Mouse (Mus musculus): ENCODE measurements around the gene Atpaf2.
"Not testable (repeated sequence)": the region's sequence is repeated elsewhere in the genome, so short reads cannot be mapped to it uniquely, and the experiment has no call there.

Gene Atpaf2

GRCm38 (mm10) chr11:60417717-60418472 is at the start of gene Atpaf2:
Atpaf2 (minus strand) TSS chr11:60418457.
- DNase-seq (ENCODE audit: inconsistent age in 2 of 2, low spot score in 1 of 2), result peak; percentile 60 to 80

GRCm38 (mm10) chr11:60465943-60466380 is 47.7 kb upstream of the Atpaf2 start:
- peak; percentile 22 to 76 for DNase-seq (ENCODE audit: inconsistent age in 2 of 2, low spot score in 1 of 2)

GRCm38 (mm10) chr11:60457973-60458372 is 39.7 kb upstream of the Atpaf2 start:
- no peak for DNase-seq (ENCODE audit: inconsistent age in 2 of 2, low spot score in 1 of 2)

GRCm38 (mm10) chr11:60454745-60455087 is 36.5 kb upstream of the Atpaf2 start:
- no peak for DNase-seq (ENCODE audit: inconsistent age in 2 of 2, low spot score in 1 of 2)

- peak; percentile 88 to 96 for DNase-seq (ENCODE audit: inconsistent age in 2 of 2, low spot score in 1 of 2)
These were observed 36.0 kb upstream of the Atpaf2 start, which contains the start of gene Drg2 for GRCm38 (mm10) chr11:60454080-60454744. Drg2 (plus strand) TSS chr11:60454591.

GRCm38 (mm10) chr11:60444007-60444406 is 25.8 kb upstream of the Atpaf2 start:
- DNase-seq (ENCODE audit: inconsistent age in 2 of 2, low spot score in 1 of 2), result no peak

- no peak for DNase-seq (ENCODE audit: inconsistent age in 2 of 2, low spot score in 1 of 2)
These were observed 24.6 kb upstream of the Atpaf2 start for GRCm38 (mm10) chr11:60442896-60443295.

- no peak for DNase-seq (ENCODE audit: inconsistent age in 2 of 2, low spot score in 1 of 2)
These were observed 21.9 kb upstream of the Atpaf2 start for GRCm38 (mm10) chr11:60440176-60440575.

GRCm38 (mm10) chr11:60439621-60440020 is 21.4 kb upstream of the Atpaf2 start:
- not testable (repeated sequence) for DNase-seq (ENCODE audit: inconsistent age in 2 of 2, low spot score in 1 of 2)

- DNase-seq (ENCODE audit: inconsistent age in 2 of 2, low spot score in 1 of 2), result peak; percentile 73 to 76
These were observed 18.4 kb upstream of the Atpaf2 start for GRCm38 (mm10) chr11:60436618-60437017.

GRCm38 (mm10) chr11:60435133-60435532 is 16.9 kb upstream of the Atpaf2 start:
- DNase-seq (ENCODE audit: inconsistent age in 2 of 2, low spot score in 1 of 2), result no peak

- DNase-seq (ENCODE audit: inconsistent age in 2 of 2, low spot score in 1 of 2), result no peak
These were observed 15.2 kb upstream of the Atpaf2 start for GRCm38 (mm10) chr11:60433501-60433900.

GRCm38 (mm10) chr11:60427628-60428027 is 9.4 kb upstream of the Atpaf2 start:
- DNase-seq (ENCODE audit: inconsistent age in 2 of 2, low spot score in 1 of 2), result no peak

GRCm38 (mm10) chr11:60426417-60426816 is 8.2 kb upstream of the Atpaf2 start:
- DNase-seq (ENCODE audit: inconsistent age in 2 of 2, low spot score in 1 of 2), result no peak

GRCm38 (mm10) chr11:60423006-60423405 is 4.7 kb upstream of the Atpaf2 start:
- DNase-seq (ENCODE audit: inconsistent age in 2 of 2, low spot score in 1 of 2), result no peak

GRCm38 (mm10) chr11:60422046-60422668 is 3.9 kb upstream of the Atpaf2 start:
- peak in 1 of 2 experiments; percentile 25 for DNase-seq (ENCODE audit: inconsistent age in 2 of 2, low spot score in 1 of 2)

- no peak for DNase-seq (ENCODE audit: inconsistent age in 2 of 2, low spot score in 1 of 2)
These were observed 181 bp upstream of the Atpaf2 start for GRCm38 (mm10) chr11:60418473-60418803.

- DNase-seq (ENCODE audit: inconsistent age in 2 of 2, low spot score in 1 of 2), result peak; percentile 99 to 100
These were observed 1.1 kb downstream of the Atpaf2 start, which contains the start of gene Gid4 for GRCm38 (mm10) chr11:60416963-60417716. Gid4 (plus strand) TSS chr11:60417145.

- no peak for DNase-seq (ENCODE audit: inconsistent age in 2 of 2, low spot score in 1 of 2)
These were observed 1.7 kb downstream of the Atpaf2 start for GRCm38 (mm10) chr11:60416590-60416962.

- no peak for DNase-seq (ENCODE audit: inconsistent age in 2 of 2, low spot score in 1 of 2)
These were observed 5.3 kb downstream of the Atpaf2 start for GRCm38 (mm10) chr11:60412921-60413320.

GRCm38 (mm10) chr11:60412173-60412572 is 6.1 kb downstream of the Atpaf2 start:
- DNase-seq (ENCODE audit: inconsistent age in 2 of 2, low spot score in 1 of 2), result peak; percentile 23 to 90
